Mouse (Mus musculus) forebrain, embryonic 10.5 days (tissue): ENCODE data around the gene Cacna1d. TPM values are rescaled to one million over a fixed set of nuclear protein-coding genes. Genes with fewer than 3 reads are reported as not detected.

ENCODE experiments used
- DNase-seq: peaks from one replicate; pipeline ENCODE4 v3.0.0-alpha.2; 2017; ENCODE audit warnings: low spot score; ENCODE audit errors: extremely low spot score
- H3K27ac ChIP-seq: fragments of 300-500 bp; sonication (generic); 2 replicates; pipeline ENCODE4 v1.5.1; 2016; ENCODE audit warnings: mild to moderate bottlenecking
- H3K27me3 ChIP-seq: fragments of 300-500 bp; sonication (generic); 2 replicates; pipeline ENCODE4 v1.6.1; 2016; ENCODE audit warnings: mild to moderate bottlenecking; ENCODE audit not compliant: poor library complexity, severe bottlenecking
- H3K36me3 ChIP-seq: fragments of 300-500 bp; sonication (generic); replicated peaks from 2 replicates; pipeline ENCODE4 v1.6.1; 2016; ENCODE audit warnings: mild to moderate bottlenecking, moderate library complexity
- H3K4me1 ChIP-seq: fragments of 300-500 bp; sonication (generic); 2 replicates; pipeline ENCODE4 v1.6.1; 2016
- H3K4me3 ChIP-seq: fragments of 300-500 bp; sonication (generic); 2 replicates; pipeline ENCODE4 v1.5.1; 2016; ENCODE audit warnings: mild to moderate bottlenecking, moderate library complexity
- H3K9me3 ChIP-seq: fragments of 300-500 bp; sonication (generic); 2 replicates; pipeline ENCODE4 v1.6.1; 2016; ENCODE audit warnings: mild to moderate bottlenecking, moderate library complexity
- WGBS: fragments of 180-500 bp; shearing (Covaris S2); methylation state at CpG from one replicate; pipeline ENCODE4 v1.1.7; 2016; 5-methylcytosine and 5-hydroxymethylcytosine counted together
- polyA plus RNA-seq: library from polyadenylated mRNA; unstranded; fragments of >200 nt; fragmentation: Nextera tagmentation; extraction: Ambion mirVana; gene quantifications from 2 replicates; pipeline ENCODE4 v1.2.1, GENCODE M21; 2016

Gene Cacna1d
- polyA plus RNA-seq, 1 experiment from 2014 or later: 1.3 TPM

DNA sequence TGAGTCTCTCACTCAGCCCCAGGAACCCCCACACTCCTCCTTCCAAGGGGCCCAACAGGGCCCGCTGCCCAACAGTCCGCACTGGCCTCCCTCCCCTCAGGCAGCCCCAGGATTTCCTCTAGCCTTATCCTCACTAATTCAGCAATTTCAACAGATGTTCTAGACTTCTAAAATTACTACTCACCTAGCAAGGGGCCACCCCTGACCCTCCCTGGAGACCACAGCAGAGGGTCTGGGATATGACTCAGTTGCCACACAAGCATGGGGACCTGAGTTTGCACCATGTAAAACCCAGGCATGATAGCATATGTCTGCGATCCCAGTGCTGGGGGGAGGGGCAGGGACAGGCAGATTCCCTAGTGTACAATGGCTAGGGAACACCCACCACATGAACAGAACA, 151.1 kb downstream of the Cacna1d start:
- Histone ChIP-seq H3K27ac (no peak overlapping the region), H3K36me3 (no peaks in the 10 kb centered on the region), H3K4me3 (no peak overlapping the region), H3K27me3 (no peaks in the 10 kb centered on the region), H3K9me3 (no peaks in the 10 kb centered on the region), H3K4me1 (peaks cover 13% of the 10 kb centered on the region)
- WGBS: 60% methylated on average over 3 of the region's 3 CpGs
- no peak for DNase-seq

DNA sequence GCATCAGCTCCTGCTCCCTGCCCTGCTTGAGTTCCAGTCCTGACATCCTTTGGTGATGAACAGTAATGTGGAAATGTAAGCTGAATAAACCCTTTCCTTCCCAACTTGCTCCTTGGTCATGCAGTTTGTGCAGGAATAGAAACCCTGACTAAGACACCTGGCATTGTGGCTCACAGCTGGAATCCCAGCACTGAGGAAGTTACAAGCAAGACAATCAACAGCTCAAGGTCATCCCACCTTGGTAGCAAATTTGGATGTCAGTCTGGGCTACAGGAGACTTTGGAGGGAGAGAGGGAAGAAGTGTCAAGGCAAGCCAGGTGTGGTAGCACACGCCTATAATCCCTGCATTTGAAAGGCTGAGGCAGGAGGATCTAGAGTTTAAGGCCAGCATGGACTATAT, 159.4 kb downstream of the Cacna1d start:
- no peaks in the 10 kb centered on the region for H3K27me3 ChIP-seq
- H3K27ac ChIP-seq: no peak overlapping the region
- H3K36me3 ChIP-seq: no peaks in the 10 kb centered on the region
- H3K4me1 ChIP-seq: peaks cover 17% of the 10 kb centered on the region
- no peak for DNase-seq
- WGBS: 88% methylated on average over 1 of the region's 1 CpGs
- H3K9me3 ChIP-seq: no peaks in the 10 kb centered on the region
- H3K4me3 ChIP-seq: no peak overlapping the region

DNA sequence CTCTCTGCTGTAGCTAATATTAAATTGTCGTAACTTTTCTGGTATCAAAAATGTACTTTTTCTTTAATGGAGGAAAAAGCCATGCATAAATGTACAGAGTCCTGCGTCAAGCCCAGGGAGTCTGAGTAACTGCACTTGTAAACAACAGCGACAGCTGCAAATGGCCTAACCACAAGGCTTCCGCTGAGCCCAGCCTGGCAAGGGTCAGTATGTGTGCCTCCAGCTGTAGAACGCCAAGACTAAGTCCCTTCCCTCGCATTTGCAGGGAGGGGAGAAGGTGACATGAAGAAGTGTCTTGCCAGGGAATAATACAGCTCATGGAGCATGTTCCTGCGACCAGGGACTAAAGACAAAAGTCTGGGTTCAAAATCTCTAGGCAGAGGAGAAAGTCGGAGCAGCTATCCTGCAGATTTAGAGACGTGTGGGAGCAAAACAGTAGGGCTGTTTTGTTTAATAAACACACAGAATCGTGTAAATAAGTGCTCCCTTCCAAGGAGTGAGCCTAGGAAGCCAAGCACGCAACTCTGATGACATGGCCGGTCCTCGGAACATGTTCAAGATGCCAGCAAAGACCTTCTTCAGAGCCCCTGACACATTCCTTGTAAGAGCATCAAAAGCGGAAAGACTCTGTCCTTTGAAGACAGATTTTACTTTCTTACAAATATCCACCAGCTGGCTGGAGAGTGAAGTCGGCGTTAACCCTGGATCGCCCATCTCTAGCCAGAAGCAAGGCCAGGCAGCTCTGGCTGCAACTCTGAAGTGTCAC, 160.7 kb downstream of the Cacna1d start:
- Histone ChIP-seq H3K36me3 (no peaks in the 10 kb centered on the region), H3K27me3 (no peaks in the 10 kb centered on the region), H3K9me3 (no peaks in the 10 kb centered on the region), H3K4me1 (peaks cover 21% of the 10 kb centered on the region), H3K4me3 (no peak overlapping the region), H3K27ac (no peak overlapping the region)
- no peak for DNase-seq
- 86% methylated on average over 17 of the region's 17 CpGs for WGBS

DNA sequence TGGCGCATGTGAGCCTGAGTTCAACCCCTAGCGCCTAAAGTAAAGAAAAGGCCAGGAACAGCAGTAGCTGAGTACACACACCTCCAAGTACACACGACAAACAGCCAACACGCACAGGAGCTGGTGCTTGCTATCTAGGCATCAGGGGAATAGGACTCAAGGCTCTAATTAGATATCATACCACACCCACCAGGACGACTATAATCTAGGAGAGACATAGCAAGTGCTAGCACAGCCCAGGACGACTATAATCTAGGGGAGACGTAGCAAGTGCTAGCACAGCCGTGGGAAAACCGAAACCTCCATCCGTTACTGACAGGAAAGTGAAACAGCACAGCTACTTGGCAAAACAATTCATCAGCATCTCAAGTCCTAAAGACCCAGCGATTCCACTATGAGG, 162.1 kb downstream of the Cacna1d start:
- Histone ChIP-seq H3K27ac (no peak overlapping the region), H3K4me3 (no peak overlapping the region), H3K9me3 (no peaks in the 10 kb centered on the region), H3K27me3 (no peaks in the 10 kb centered on the region), H3K36me3 (no peaks in the 10 kb centered on the region), H3K4me1 (peaks cover 21% of the 10 kb centered on the region)
- no peak for DNase-seq
- 89% methylated on average over 11 of the region's 11 CpGs for WGBS

DNA sequence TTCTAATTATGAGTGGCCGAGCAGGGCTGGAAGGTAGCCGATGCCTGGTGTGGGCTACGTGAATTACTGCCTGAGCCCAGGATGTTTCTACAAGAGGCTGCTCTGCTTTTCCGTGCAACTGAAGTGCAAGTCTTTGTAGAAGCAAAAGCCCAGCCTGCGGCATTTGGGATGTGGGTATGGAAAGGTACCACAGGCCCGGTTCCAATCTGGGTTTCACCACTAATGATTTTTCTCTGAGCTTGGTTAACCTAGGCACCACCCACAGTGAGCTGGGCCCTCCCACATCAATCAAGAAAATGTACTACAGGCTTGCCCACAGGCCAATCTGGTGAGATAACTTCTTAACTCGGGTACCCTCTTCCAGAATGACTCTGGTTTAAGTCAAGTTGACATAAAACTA, 163.8 kb downstream of the Cacna1d start:
- DNase-seq: no peak
- H3K27me3 ChIP-seq: no peaks in the 10 kb centered on the region
- no peak overlapping the region for H3K4me3 ChIP-seq
- peaks cover 21% of the 10 kb centered on the region for H3K4me1 ChIP-seq
- H3K27ac ChIP-seq: 0 out of 2 replicates have a peak overlapping the region, but pooled peaks have one; percentile 20
- WGBS: 46% methylated on average over 7 of the region's 7 CpGs
- no peaks in the 10 kb centered on the region for H3K9me3 ChIP-seq
- H3K36me3 ChIP-seq: no peaks in the 10 kb centered on the region

DNA sequence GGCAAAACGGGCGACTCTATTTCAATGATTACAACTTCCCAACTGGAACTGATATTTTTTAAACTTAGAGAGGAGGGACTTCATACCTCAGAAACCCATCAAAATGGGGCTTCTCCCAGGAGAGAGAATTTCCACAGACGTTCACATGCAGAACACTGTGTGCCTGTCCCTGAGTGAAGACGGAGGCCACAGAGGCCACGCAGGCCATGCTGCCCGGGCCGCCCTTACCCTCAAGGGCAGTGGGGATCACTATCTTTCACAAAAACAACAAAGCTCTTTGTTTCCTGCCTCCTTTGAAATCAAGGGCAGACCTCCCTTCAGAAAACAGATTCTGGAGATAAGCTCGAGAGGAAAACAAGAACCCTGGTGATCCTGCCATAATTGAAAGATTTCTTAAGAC, 164.2 kb downstream of the Cacna1d start:
- no peak for DNase-seq
- 42% methylated on average over 8 of the region's 8 CpGs for WGBS
- H3K4me1 ChIP-seq: peaks cover 21% of the 10 kb centered on the region
- H3K4me3 ChIP-seq: no peak overlapping the region
- 0 out of 2 replicates have a peak overlapping the region, but pooled peaks have one; percentile 20 for H3K27ac ChIP-seq
- no peaks in the 10 kb centered on the region for H3K36me3 ChIP-seq
- no peaks in the 10 kb centered on the region for H3K27me3 ChIP-seq
- no peaks in the 10 kb centered on the region for H3K9me3 ChIP-seq

DNA sequence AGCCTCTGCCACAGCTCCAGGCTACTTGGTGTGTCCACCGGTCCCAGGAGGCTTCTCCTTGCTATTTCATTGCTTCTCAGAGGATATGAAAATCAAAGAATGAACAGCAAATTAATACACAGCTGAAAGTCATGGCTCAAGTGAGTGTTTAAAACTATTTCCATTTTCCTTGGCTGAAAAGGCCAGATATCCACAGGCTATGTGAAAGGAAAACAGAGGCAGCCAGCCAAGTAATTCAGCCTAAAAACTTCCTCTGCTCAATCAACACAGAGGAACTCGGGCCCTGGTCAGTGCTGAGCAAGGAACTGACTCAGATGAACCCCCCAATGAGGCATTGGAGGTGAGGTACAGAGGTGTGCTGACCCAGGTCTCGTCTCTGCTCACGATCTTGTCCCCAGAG, 165.0 kb downstream of the Cacna1d start:
- H3K27ac ChIP-seq: no peak overlapping the region
- WGBS: 84% methylated on average over 4 of the region's 4 CpGs

DNA sequence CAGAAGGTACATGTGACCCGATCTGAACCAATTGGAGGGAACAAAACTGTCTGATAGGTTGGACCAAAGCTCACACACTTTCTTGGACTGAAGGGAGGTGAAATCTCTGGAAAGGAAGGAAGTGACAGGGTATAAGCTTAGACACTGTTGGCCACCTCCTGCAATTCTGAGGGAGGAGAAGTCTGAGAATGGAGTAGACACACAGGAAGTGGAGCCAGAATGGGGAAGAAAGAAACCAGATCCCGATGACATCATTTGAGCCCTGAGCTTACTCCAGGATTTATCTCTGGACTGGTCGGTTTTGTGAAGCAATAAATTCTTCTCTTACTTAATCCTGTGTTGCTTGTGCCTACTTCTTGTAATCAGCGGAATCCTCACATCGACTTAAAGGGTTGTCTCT, 166.3 kb downstream of the Cacna1d start:
- 91% methylated on average over 5 of the region's 5 CpGs for WGBS
- Histone ChIP-seq H3K4me3 (no peak overlapping the region), H3K36me3 (no peaks in the 10 kb centered on the region), H3K9me3 (no peaks in the 10 kb centered on the region), H3K27me3 (no peaks in the 10 kb centered on the region), H3K27ac (no peak overlapping the region), H3K4me1 (peaks cover 16% of the 10 kb centered on the region)
- DNase-seq: no peak

More for the DNA sequence above, 165.0 kb downstream of the Cacna1d start:
- H3K9me3 ChIP-seq: no peaks in the 10 kb centered on the region
- no peak overlapping the region for H3K4me3 ChIP-seq
- no peaks in the 10 kb centered on the region for H3K36me3 ChIP-seq
- DNase-seq: no peak
- peaks cover 21% of the 10 kb centered on the region for H3K4me1 ChIP-seq
- H3K27me3 ChIP-seq: no peaks in the 10 kb centered on the region

DNA sequence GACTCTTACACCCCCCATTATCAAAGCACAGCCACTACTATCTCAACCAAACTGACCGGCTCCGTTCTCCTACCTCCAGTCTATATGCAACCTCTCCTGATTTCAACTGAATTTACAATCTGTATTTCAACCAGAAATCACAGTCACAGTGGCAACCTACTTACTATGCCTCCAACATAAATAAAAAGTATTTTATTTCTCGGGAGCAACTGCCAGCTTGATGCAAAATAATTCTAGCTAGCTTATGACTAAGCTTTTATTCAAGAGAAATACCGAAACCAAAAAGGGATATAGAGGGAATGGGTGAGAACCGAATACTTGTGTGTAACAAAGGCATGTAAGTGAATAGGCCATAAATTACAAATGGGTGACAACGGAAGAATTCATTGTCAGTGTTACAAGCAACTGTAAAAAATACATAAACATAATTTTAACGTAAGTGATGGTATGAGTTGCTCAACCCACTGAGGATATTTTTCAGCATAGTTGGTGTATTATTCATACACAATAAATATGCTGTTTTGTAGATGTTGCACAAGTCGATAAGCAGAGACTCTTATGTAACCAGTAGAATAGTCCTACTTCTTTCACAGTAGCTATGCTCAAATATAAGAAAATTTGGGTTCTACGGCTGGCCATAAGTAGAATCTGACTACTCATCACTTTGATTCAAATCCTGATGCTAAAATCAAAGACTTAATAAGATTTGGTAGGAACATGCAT, 172.4 kb downstream of the Cacna1d start:
- Histone ChIP-seq H3K4me1 (no peaks in the 10 kb centered on the region), H3K27me3 (no peaks in the 10 kb centered on the region), H3K27ac (no peak overlapping the region), H3K36me3 (no peaks in the 10 kb centered on the region), H3K9me3 (no peaks in the 10 kb centered on the region), H3K4me3 (no peak overlapping the region)
- WGBS: 94% methylated on average over 9 of the region's 9 CpGs
- no peak for DNase-seq

DNA sequence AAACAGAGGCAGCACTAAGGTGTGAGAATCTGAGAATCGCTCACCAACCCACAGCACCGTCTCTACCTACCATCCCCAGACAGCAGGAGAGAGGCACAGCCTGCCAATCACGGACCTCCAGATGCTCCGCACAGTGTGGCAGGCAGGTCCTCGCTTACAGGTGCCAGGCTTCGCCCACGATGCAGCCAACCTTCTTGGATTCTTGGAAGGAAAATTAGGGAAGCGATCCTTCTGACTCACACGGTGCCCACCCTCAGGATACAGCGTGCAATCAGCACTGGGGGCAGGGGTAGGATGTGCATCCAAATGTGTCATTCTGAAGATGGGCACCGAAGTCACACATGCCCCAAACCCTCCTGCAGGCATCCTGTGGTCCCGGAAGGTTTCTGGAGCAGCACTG, 173.0 kb downstream of the Cacna1d start:
- Histone ChIP-seq H3K9me3 (no peaks in the 10 kb centered on the region), H3K27ac (no peak overlapping the region), H3K4me3 (no peak overlapping the region), H3K27me3 (no peaks in the 10 kb centered on the region), H3K4me1 (no peaks in the 10 kb centered on the region), H3K36me3 (no peaks in the 10 kb centered on the region)
- DNase-seq: no peak
- 88% methylated on average over 12 of the region's 12 CpGs for WGBS

DNA sequence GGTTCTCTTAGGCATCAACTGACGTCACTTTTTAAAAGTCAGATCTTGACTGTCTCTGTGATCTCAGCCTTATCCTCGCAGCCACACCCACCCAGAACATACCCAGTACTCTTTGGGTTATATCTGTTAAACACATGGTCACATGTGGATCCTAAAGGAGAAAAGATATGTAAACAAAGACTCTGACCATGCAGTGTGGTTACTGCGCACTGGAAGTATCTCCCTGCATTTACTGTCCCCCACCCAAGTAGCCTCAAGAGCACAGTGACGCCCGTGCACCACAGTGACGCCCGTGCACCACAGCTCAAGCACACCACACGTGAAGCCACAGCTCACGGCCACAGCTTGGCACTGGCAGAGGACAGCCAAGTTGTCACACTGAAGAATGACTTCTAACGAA, 173.6 kb downstream of the Cacna1d start:
- WGBS: 90% methylated on average over 10 of the region's 10 CpGs
- Histone ChIP-seq H3K36me3 (no peaks in the 10 kb centered on the region), H3K27ac (no peak overlapping the region), H3K9me3 (no peaks in the 10 kb centered on the region), H3K27me3 (no peaks in the 10 kb centered on the region), H3K4me3 (no peak overlapping the region), H3K4me1 (no peaks in the 10 kb centered on the region)
- no peak for DNase-seq

DNA sequence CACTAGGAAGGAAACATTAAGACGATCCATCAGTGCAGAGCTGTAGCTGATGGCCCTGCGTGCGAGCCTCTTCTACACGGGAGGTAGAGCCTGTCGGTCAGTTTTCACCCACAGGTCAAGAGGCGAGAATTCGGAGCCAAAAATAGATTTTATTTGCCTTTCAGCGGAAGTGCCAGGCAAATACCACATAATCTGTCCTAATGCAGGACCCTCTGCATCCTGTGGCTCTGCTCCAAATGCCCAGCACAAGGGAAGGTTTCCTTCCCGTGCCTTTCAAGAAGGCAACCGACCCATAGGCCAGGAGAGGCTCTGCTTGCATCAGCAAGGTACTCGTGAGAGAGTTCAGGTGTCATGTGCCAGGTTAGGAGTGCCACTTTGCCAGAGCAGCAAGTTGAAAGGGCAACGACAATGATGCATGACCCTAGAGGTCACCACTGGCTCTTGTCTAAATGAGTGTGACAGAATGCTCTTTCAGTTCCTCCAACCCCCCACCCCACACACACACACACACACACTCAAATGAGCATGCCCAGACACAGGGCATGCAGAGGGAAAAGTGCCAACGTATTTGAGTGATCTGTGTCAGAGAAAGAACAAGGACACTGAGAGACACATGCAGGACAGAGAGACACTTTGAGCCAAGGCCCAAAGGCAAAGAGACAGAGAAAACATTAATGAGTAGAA, 179.9 kb downstream of the Cacna1d start:
- Histone ChIP-seq H3K4me1 (peaks cover 11% of the 10 kb centered on the region; the same call in 1 of the 2 replicates), H3K4me3 (no peak overlapping the region), H3K9me3 (no peaks in the 10 kb centered on the region), H3K36me3 (no peaks in the 10 kb centered on the region), H3K27ac (no peak overlapping the region), H3K27me3 (no peaks in the 10 kb centered on the region)
- no peak for DNase-seq
- WGBS: 80% methylated on average over 13 of the region's 13 CpGs

DNA sequence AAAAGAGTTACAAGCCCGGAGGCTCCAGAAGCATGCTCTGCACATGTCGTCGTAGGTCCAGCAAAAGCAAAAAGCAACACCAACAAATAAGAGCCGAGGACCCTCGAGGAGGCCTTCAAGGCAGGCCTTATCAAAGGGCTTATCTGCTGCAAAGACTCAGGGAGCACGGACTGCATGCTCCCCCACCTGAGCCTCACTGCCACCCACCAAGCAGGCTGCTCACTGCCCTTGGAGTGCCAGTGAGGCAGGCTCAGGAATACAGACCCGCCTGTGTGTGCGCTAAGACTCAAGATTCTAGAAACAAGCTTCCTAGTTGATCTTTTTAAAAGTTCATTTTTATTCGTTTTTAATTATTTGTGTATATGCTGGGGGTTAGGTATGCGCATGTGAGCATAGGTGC, 181.0 kb downstream of the Cacna1d start:
- no peak for DNase-seq
- Histone ChIP-seq H3K4me3 (no peak overlapping the region), H3K27me3 (no peaks in the 10 kb centered on the region)

More for the DNA sequence above, 181.0 kb downstream of the Cacna1d start:
- Histone ChIP-seq H3K9me3 (no peaks in the 10 kb centered on the region), H3K4me1 (peaks cover 11% of the 10 kb centered on the region; the same call in 1 of the 2 replicates), H3K36me3 (no peaks in the 10 kb centered on the region), H3K27ac (no peak overlapping the region)
- 89% methylated on average over 10 of the region's 10 CpGs for WGBS
